Mouse (Mus musculus) kidney, adult 8-10 months (tissue): ENCODE measurements at regions not wholly inside any gene's neighbourhood (a gene's known extent, or its start where the extent isn't known, plus 50 kb on each side); places are given as distances from the start of the nearest gene placed in this dataset.

ENCODE experiments used
- DNase-seq, 2 experiments: peaks; one replicate each; pipeline ENCODE4 v3.0.0; 2022

- DNase-seq = no peak
Measured at GRCm38 (mm10) chr16:24177564-24177963, 188.9 kb upstream of the Bcl6 start.

- DNase-seq = no peak
Measured at GRCm38 (mm10) chr16:24177131-24177530, 188.5 kb upstream of the Bcl6 start.

GRCm38 (mm10) chr16:24176057-24176456 is 187.4 kb upstream of the Bcl6 start:
- DNase-seq = no peak

GRCm38 (mm10) chr16:24175235-24175760 is 186.6 kb upstream of the Bcl6 start:
- DNase-seq = no peak

GRCm38 (mm10) chr16:24174595-24174994 is 185.9 kb upstream of the Bcl6 start:
- no peak for DNase-seq

- no peak for DNase-seq
Measured at GRCm38 (mm10) chr16:24173783-24174518, 185.3 kb upstream of the Bcl6 start.

- no peak for DNase-seq
Measured at GRCm38 (mm10) chr16:24172653-24173052, 184.0 kb upstream of the Bcl6 start.

- no peak for DNase-seq
Measured at GRCm38 (mm10) chr16:24172065-24172464, 183.4 kb upstream of the Bcl6 start.

- DNase-seq = no peak
Measured at GRCm38 (mm10) chr16:24171161-24171560, 182.5 kb upstream of the Bcl6 start.

GRCm38 (mm10) chr16:24166496-24166895 is 177.8 kb upstream of the Bcl6 start:
- no peak for DNase-seq

GRCm38 (mm10) chr16:24165461-24166081 is 176.9 kb upstream of the Bcl6 start:
- DNase-seq = no peak

GRCm38 (mm10) chr16:24160705-24161285 is 172.1 kb upstream of the Bcl6 start:
- no peak for DNase-seq

- DNase-seq = no peak
Measured at GRCm38 (mm10) chr16:24159336-24159735, 170.7 kb upstream of the Bcl6 start.

- DNase-seq = no peak
Measured at GRCm38 (mm10) chr16:24157753-24158152, 169.1 kb upstream of the Bcl6 start.

- DNase-seq = no peak
Measured at GRCm38 (mm10) chr16:24156729-24157430, 168.2 kb upstream of the Bcl6 start.

GRCm38 (mm10) chr16:24154816-24155357 is 166.2 kb upstream of the Bcl6 start:
- no peak for DNase-seq

GRCm38 (mm10) chr16:24153943-24154342 is 165.3 kb upstream of the Bcl6 start:
- DNase-seq = no peak

- DNase-seq = no peak
Measured at GRCm38 (mm10) chr16:24151831-24152247, 163.2 kb upstream of the Bcl6 start.

GRCm38 (mm10) chr16:24151178-24151725 is 162.6 kb upstream of the Bcl6 start:
- no peak for DNase-seq

- DNase-seq = no peak
Measured at GRCm38 (mm10) chr16:24150512-24150911, 161.9 kb upstream of the Bcl6 start.

GRCm38 (mm10) chr16:24149441-24149840 is 160.8 kb upstream of the Bcl6 start:
- no peak for DNase-seq

- DNase-seq = no peak
Measured at GRCm38 (mm10) chr16:24143894-24144293, 155.2 kb upstream of the Bcl6 start.
